In genomic region chr8:120491166-120491793, GRCm38 (mm10) we compare ENCODE assay signal across 8 mouse cellular contexts.
DNase-seq lines count a peak whose midpoint lies in the region; ATAC-seq lines count a peak whose summit lies in the region.

No protein-coding gene starts in this region.

- no peaks in the 10 kb centered on the region for H3K9me3 ChIP-seq in embryonic facial prominence, embryonic 15.5 days (replicated peaks)
- no peaks in the 10 kb centered on the region for H3K9me3 ChIP-seq in kidney, embryonic 15.5 days (replicated peaks)
- H3K9me3 ChIP-seq in neural tube, embryonic 13.5 days: no peaks in the 10 kb centered on the region

- peaks cover 5% of the 10 kb centered on the region; the same call in 1 of the 2 replicates for H3K27me3 ChIP-seq in embryonic facial prominence, embryonic 15.5 days
- no peaks in the 10 kb centered on the region for H3K27me3 ChIP-seq in kidney, embryonic 15.5 days
- H3K27me3 ChIP-seq in neural tube, embryonic 13.5 days: no peaks in the 10 kb centered on the region

- no peak overlapping the region for H3K9ac ChIP-seq in embryonic facial prominence, embryonic 15.5 days
- 0 out of 2 replicates have a peak overlapping the region, but pooled peaks have one; percentile 80 for H3K9ac ChIP-seq in kidney, embryonic 15.5 days
- peak overlapping the region; percentile 93 for H3K9ac ChIP-seq in neural tube, embryonic 13.5 days

- H3K4me3 ChIP-seq in embryonic facial prominence, embryonic 15.5 days (replicated peaks): peak overlapping the region; percentile 70
- peak overlapping the region; percentile 83 for H3K4me3 ChIP-seq in kidney, embryonic 15.5 days (replicated peaks)
- H3K4me3 ChIP-seq in neural tube, embryonic 13.5 days: peak overlapping the region; percentile 96

- WGBS in embryonic facial prominence, embryonic 15.5 days: 71% methylated on average over 5 of the region's 5 CpGs
- 52% methylated on average over 5 of the region's 5 CpGs for WGBS in kidney, embryonic 15.5 days
- 58% methylated on average over 5 of the region's 5 CpGs for WGBS in neural tube, embryonic 13.5 days

- no peak for ATAC-seq in embryonic facial prominence, embryonic 15.5 days (ENCODE audit: insufficient number of reproducible peaks, low FRiP score, low TSS enrichment, low read depth)
- no peak for ATAC-seq in kidney, embryonic 15.5 days (replicated peaks; ENCODE audit: low FRiP score)
- ATAC-seq in neural tube, embryonic 13.5 days (ENCODE audit: low read depth): no peak

- no peaks in the 10 kb centered on the region for H3K36me3 ChIP-seq in embryonic facial prominence, embryonic 15.5 days
- H3K36me3 ChIP-seq in kidney, embryonic 15.5 days: no peaks in the 10 kb centered on the region
- no peaks in the 10 kb centered on the region for H3K36me3 ChIP-seq in neural tube, embryonic 13.5 days

- H3K4me2 ChIP-seq in embryonic facial prominence, embryonic 15.5 days (replicated peaks): peak overlapping the region; percentile 98
- peak overlapping the region; percentile 95 for H3K4me2 ChIP-seq in kidney, embryonic 15.5 days
- peak overlapping the region; percentile 91 for H3K4me2 ChIP-seq in neural tube, embryonic 13.5 days

- peak; percentile 71 for DNase-seq in kidney, adult 11 months
- DNase-seq in kidney, postnatal 14 days: no peak
- no peak for DNase-seq in right cerebral cortex, postnatal 4 days
- no peak for DNase-seq in cerebellum, postnatal 36 days
- DNase-seq in cerebellum, postnatal 10 days: no peak

- H3K4me1 ChIP-seq in embryonic facial prominence, embryonic 15.5 days: peaks cover 91% of the 10 kb centered on the region
- peaks cover 99% of the 10 kb centered on the region for H3K4me1 ChIP-seq in kidney, embryonic 15.5 days
- peaks cover 79% of the 10 kb centered on the region for H3K4me1 ChIP-seq in neural tube, embryonic 13.5 days (replicated peaks)

- no peak overlapping the region for H3K27ac ChIP-seq in embryonic facial prominence, embryonic 15.5 days (replicated peaks)
- H3K27ac ChIP-seq in kidney, embryonic 15.5 days: no peak overlapping the region
- peak overlapping the region; percentile 79 for H3K27ac ChIP-seq in neural tube, embryonic 13.5 days (replicated peaks)
